Mouse (Mus musculus): Measurements from ENCODE around the gene Fndc3b. TPM values are rescaled to one million over a fixed set of nuclear protein-coding genes. Genes with fewer than 3 reads are reported as not detected.

The Fndc3b gene
- polyA plus RNA-seq, 1 experiment from 2014 or later: 12.3 TPM

GRCm38 (mm10) chr3:27718829-27719365, 7.8 kb upstream of the Fndc3b start:
- H3K4me1 ChIP-seq (replicated peaks; ENCODE audit: control insufficient read depth, insufficient read depth, low read length): no peaks in the 10 kb centered on the region
- DNase-seq (ENCODE audit: low spot score) (no peak), ATAC-seq (replicated peaks; ENCODE audit: low FRiP score) (no peak)
- 69% methylated on average over 5 of the region's 5 CpGs for WGBS
- H3K4me2 ChIP-seq: no peak overlapping the region
- no peaks in the 10 kb centered on the region for H3K27me3 ChIP-seq (replicated peaks; ENCODE audit: control insufficient read depth, insufficient read depth, low read length)
- no peak overlapping the region for H3K9ac ChIP-seq (ENCODE audit: low read depth, low read length)
- no peaks in the 10 kb centered on the region for H3K9me3 ChIP-seq (ENCODE audit: control insufficient read depth, low read length)
- H3K27ac ChIP-seq (ENCODE audit: low read depth, low read length): no peak overlapping the region
- H3K36me3 ChIP-seq (ENCODE audit: control insufficient read depth, insufficient read depth, low read length): no peaks in the 10 kb centered on the region
- H3K4me3 ChIP-seq (ENCODE audit: low read depth, low read length): no peak overlapping the region

GRCm38 (mm10) chr3:27713971-27714370, 2.9 kb upstream of the Fndc3b start:
- DNase-seq (ENCODE audit: low spot score) (no peak), ATAC-seq (replicated peaks; ENCODE audit: low FRiP score) (no peak)
- Histone ChIP-seq H3K27ac (ENCODE audit: low read depth, low read length) (no peak overlapping the region), H3K9me3 (ENCODE audit: control insufficient read depth, low read length) (no peaks in the 10 kb centered on the region), H3K9ac (ENCODE audit: low read depth, low read length) (no peak overlapping the region), H3K36me3 (ENCODE audit: control insufficient read depth, insufficient read depth, low read length) (no peaks in the 10 kb centered on the region), H3K27me3 (replicated peaks; ENCODE audit: control insufficient read depth, insufficient read depth, low read length) (peaks cover 15% of the 10 kb centered on the region), H3K4me3 (ENCODE audit: low read depth, low read length) (no peak overlapping the region), H3K4me1 (replicated peaks; ENCODE audit: control insufficient read depth, insufficient read depth, low read length) (no peaks in the 10 kb centered on the region; the same call in 1 of the 2 replicates), H3K4me2 (no peak overlapping the region)
- 52% methylated on average over 4 of the region's 4 CpGs for WGBS

- H3K4me3 ChIP-seq (ENCODE audit: low read depth, low read length): no peak overlapping the region
- DNase-seq (ENCODE audit: low spot score) (no peak), ATAC-seq (replicated peaks; ENCODE audit: low FRiP score) (no peak)
- H3K4me2 ChIP-seq: no peak overlapping the region
- H3K27ac ChIP-seq (ENCODE audit: low read depth, low read length): no peak overlapping the region
- 60% methylated on average over 6 of the region's 6 CpGs for WGBS
- no peaks in the 10 kb centered on the region for H3K9me3 ChIP-seq (ENCODE audit: control insufficient read depth, low read length)
- peaks cover 15% of the 10 kb centered on the region for H3K27me3 ChIP-seq (replicated peaks; ENCODE audit: control insufficient read depth, insufficient read depth, low read length)
- no peak overlapping the region for H3K9ac ChIP-seq (ENCODE audit: low read depth, low read length)
- H3K4me1 ChIP-seq (replicated peaks; ENCODE audit: control insufficient read depth, insufficient read depth, low read length): no peaks in the 10 kb centered on the region; the same call in 1 of the 2 replicates
- no peaks in the 10 kb centered on the region for H3K36me3 ChIP-seq (ENCODE audit: control insufficient read depth, insufficient read depth, low read length)
These were observed 1.3 kb upstream of the Fndc3b start for GRCm38 (mm10) chr3:27712421-27712820.

DNA sequence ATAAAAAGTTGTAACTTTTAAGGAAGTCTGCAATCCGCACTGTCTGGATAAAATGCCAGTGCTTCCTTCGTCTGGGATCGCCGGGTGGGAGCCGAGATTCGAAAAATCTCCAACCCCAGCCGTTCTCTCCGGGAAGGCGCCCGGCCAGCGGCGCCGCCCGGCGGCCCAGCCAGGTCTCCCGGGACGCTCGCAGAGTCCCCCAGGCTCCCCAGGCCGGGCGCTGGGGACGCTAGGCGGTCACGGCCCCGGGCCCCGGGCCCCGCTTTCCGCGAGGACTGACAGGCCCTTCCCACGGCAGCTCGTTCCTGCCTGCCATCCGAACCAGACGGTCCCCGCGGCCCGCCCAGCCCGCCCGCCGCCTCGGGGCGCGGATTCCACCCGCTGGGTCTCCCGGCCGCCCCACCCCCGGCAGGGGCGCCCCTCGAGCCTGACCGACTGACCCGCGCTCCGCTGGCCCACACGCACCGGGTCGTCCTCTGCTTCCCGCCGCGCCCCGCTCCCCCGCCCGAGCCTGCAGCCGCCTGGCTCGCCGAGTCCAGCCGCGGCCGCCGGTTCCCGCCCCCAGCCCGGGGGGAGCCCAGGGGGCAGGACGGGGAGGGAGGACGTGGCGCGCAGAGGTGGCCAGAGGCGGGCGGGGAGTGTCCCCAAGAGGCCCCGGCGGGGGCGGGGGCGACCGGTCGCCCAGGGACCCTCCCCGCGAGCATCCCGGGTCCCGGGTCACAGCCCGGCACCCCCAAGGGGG, 1.0 kb downstream of the Fndc3b start:
- Histone ChIP-seq H3K4me3 (ENCODE audit: low read depth, low read length) (peak overlapping the region; percentile 81), H3K27ac (ENCODE audit: low read depth, low read length) (peak overlapping the region; percentile 91), H3K27me3 (replicated peaks; ENCODE audit: control insufficient read depth, insufficient read depth, low read length) (peaks cover 15% of the 10 kb centered on the region), H3K9ac (ENCODE audit: low read depth, low read length) (peak overlapping the region; percentile 55), H3K4me1 (replicated peaks; ENCODE audit: control insufficient read depth, insufficient read depth, low read length) (peaks cover 4% of the 10 kb centered on the region; the same call in 1 of the 2 replicates), H3K9me3 (ENCODE audit: control insufficient read depth, low read length) (no peaks in the 10 kb centered on the region), H3K4me2 (peak overlapping the region; percentile 82), H3K36me3 (ENCODE audit: control insufficient read depth, insufficient read depth, low read length) (no peaks in the 10 kb centered on the region)
- DNase-seq (ENCODE audit: low spot score): peak; percentile 75
- 1% methylated on average over 57 of the region's 86 CpGs for WGBS
- ATAC-seq (replicated peaks; ENCODE audit: low FRiP score): peak; percentile 78

- H3K36me3 ChIP-seq (ENCODE audit: control insufficient read depth, insufficient read depth, low read length): no peaks in the 10 kb centered on the region
- H3K4me2 ChIP-seq: peak overlapping the region; percentile 82
- no peak for ATAC-seq (replicated peaks; ENCODE audit: low FRiP score)
- H3K27me3 ChIP-seq (replicated peaks; ENCODE audit: control insufficient read depth, insufficient read depth, low read length): peaks cover 15% of the 10 kb centered on the region
- H3K9ac ChIP-seq (ENCODE audit: low read depth, low read length): peak overlapping the region; percentile 55
- 19% methylated on average over 22 of the region's 22 CpGs for WGBS
- H3K4me3 ChIP-seq (ENCODE audit: low read depth, low read length): peak overlapping the region; percentile 81
- H3K27ac ChIP-seq (ENCODE audit: low read depth, low read length): peak overlapping the region; percentile 91
- peaks cover 4% of the 10 kb centered on the region; the same call in 1 of the 2 replicates for H3K4me1 ChIP-seq (replicated peaks; ENCODE audit: control insufficient read depth, insufficient read depth, low read length)
- H3K9me3 ChIP-seq (ENCODE audit: control insufficient read depth, low read length): no peaks in the 10 kb centered on the region
- DNase-seq (ENCODE audit: low spot score): no peak
These were observed 1.8 kb downstream of the Fndc3b start for GRCm38 (mm10) chr3:27709096-27709905.

DNA sequence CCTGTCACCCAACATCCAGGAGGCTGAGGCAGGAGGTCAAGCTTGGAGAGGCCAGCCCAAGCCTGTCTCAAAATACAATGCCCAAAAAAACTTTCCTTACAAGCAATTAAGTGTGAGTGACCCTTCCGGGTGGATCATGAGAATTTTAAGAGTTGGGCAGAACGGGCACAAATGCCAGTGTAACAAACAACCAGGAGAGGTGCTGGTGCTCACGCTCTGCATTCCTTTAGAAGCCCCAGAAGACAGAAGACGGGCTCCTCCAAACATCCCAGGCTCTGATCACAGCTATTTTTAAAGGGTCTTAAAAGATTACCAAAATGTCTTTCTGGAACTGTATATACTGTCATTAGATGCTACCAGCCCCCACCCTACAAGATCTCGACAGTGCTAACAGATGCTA, 2.5 kb downstream of the Fndc3b start:
- Histone ChIP-seq H3K27ac (ENCODE audit: low read depth, low read length) (no peak overlapping the region), H3K4me2 (peak overlapping the region; percentile 82), H3K4me1 (replicated peaks; ENCODE audit: control insufficient read depth, insufficient read depth, low read length) (peaks cover 4% of the 10 kb centered on the region; the same call in 1 of the 2 replicates), H3K4me3 (ENCODE audit: low read depth, low read length) (peak overlapping the region; percentile 81), H3K9me3 (ENCODE audit: control insufficient read depth, low read length) (no peaks in the 10 kb centered on the region), H3K36me3 (ENCODE audit: control insufficient read depth, insufficient read depth, low read length) (peaks cover 2% of the 10 kb centered on the region; the same call in 1 of the 2 replicates), H3K9ac (ENCODE audit: low read depth, low read length) (no peak overlapping the region), H3K27me3 (replicated peaks; ENCODE audit: control insufficient read depth, insufficient read depth, low read length) (peaks cover 15% of the 10 kb centered on the region)
- ATAC-seq (replicated peaks; ENCODE audit: low FRiP score) (no peak), DNase-seq (ENCODE audit: low spot score) (no peak)
- 47% methylated on average over 5 of the region's 5 CpGs for WGBS

- DNase-seq (ENCODE audit: low spot score) (no peak), ATAC-seq (replicated peaks; ENCODE audit: low FRiP score) (no peak)
- H3K9ac ChIP-seq (ENCODE audit: low read depth, low read length): no peak overlapping the region
- H3K9me3 ChIP-seq (ENCODE audit: control insufficient read depth, low read length): no peaks in the 10 kb centered on the region
- peaks cover 15% of the 10 kb centered on the region for H3K27me3 ChIP-seq (replicated peaks; ENCODE audit: control insufficient read depth, insufficient read depth, low read length)
- H3K27ac ChIP-seq (ENCODE audit: low read depth, low read length): no peak overlapping the region
- peaks cover 2% of the 10 kb centered on the region; the same call in 1 of the 2 replicates for H3K36me3 ChIP-seq (ENCODE audit: control insufficient read depth, insufficient read depth, low read length)
- H3K4me2 ChIP-seq: no peak overlapping the region
- H3K4me1 ChIP-seq (replicated peaks; ENCODE audit: control insufficient read depth, insufficient read depth, low read length): peaks cover 4% of the 10 kb centered on the region; the same call in 1 of the 2 replicates
- 73% methylated on average over 6 of the region's 6 CpGs for WGBS
- H3K4me3 ChIP-seq (ENCODE audit: low read depth, low read length): no peak overlapping the region
These were observed 5.3 kb downstream of the Fndc3b start for GRCm38 (mm10) chr3:27705761-27706160.

- H3K36me3 ChIP-seq (ENCODE audit: control insufficient read depth, insufficient read depth, low read length): peaks cover 2% of the 10 kb centered on the region; the same call in 1 of the 2 replicates
- no peak for ATAC-seq (replicated peaks; ENCODE audit: low FRiP score)
- no peak overlapping the region for H3K27ac ChIP-seq (ENCODE audit: low read depth, low read length)
- H3K4me3 ChIP-seq (ENCODE audit: low read depth, low read length): no peak overlapping the region
- DNase-seq (ENCODE audit: low spot score): no peak
- H3K4me1 ChIP-seq (replicated peaks; ENCODE audit: control insufficient read depth, insufficient read depth, low read length): peaks cover 4% of the 10 kb centered on the region; the same call in 1 of the 2 replicates
- no peak overlapping the region for H3K4me2 ChIP-seq
- WGBS: 63% methylated on average over 4 of the region's 4 CpGs
- no peaks in the 10 kb centered on the region for H3K9me3 ChIP-seq (ENCODE audit: control insufficient read depth, low read length)
- H3K9ac ChIP-seq (ENCODE audit: low read depth, low read length): no peak overlapping the region
- peaks cover 11% of the 10 kb centered on the region for H3K27me3 ChIP-seq (replicated peaks; ENCODE audit: control insufficient read depth, insufficient read depth, low read length)
These were observed 6.1 kb downstream of the Fndc3b start for GRCm38 (mm10) chr3:27705056-27705455.

Measured in liver, embryonic 11.5 days (tissue).